Mouse (Mus musculus) stomach, postnatal 0 days (tissue): ENCODE results near the gene Zfp667. TPM values are rescaled to one million over a fixed set of nuclear protein-coding genes. Genes with fewer than 3 reads are reported as not detected.
"Not testable (repeated sequence)": the region's sequence is repeated elsewhere in the genome, so short reads cannot be mapped to it uniquely, and the experiment has no call there.

Experiments
- ATAC-seq: fragments of 200-750 bp; cut with Nextera tagmentation; 2 replicates; pipeline ENCODE4 v1.8.0; 2017; ENCODE audit not compliant: low FRiP score, low TSS enrichment
- DNase-seq: peaks from one replicate; pipeline ENCODE4 v3.0.0-alpha.2; 2016; ENCODE audit warnings: low spot score
- H3K27ac ChIP-seq: fragments of 300-500 bp; sonication (generic); replicated peaks from 2 replicates; pipeline ENCODE4 v1.5.1; 2014; ENCODE audit warnings: mild to moderate bottlenecking, control low read depth
- H3K27me3 ChIP-seq: fragments of 300-500 bp; sonication (generic); 2 replicates; pipeline ENCODE4 v1.6.1; 2014; ENCODE audit warnings: low read length; ENCODE audit not compliant: control insufficient read depth, insufficient read depth
- H3K36me3 ChIP-seq: fragments of 300-500 bp; sonication (generic); 2 replicates; pipeline ENCODE4 v1.6.1; 2014; ENCODE audit warnings: low read length, mixed read lengths; ENCODE audit not compliant: control insufficient read depth, insufficient read depth
- H3K4me1 ChIP-seq: fragments of 300-500 bp; sonication (generic); replicated peaks from 2 replicates; pipeline ENCODE4 v1.6.1; 2014; ENCODE audit warnings: antibody characterized with exemption; ENCODE audit not compliant: control insufficient read depth, insufficient read depth
- H3K4me2 ChIP-seq: fragments of 300-500 bp; sonication (generic); replicated peaks from 2 replicates; pipeline ENCODE4 v1.6.1; 2014; ENCODE audit warnings: low read depth, mild to moderate bottlenecking, control low read depth, moderate library complexity
- H3K4me3 ChIP-seq: fragments of 300-500 bp; sonication (generic); 2 replicates; pipeline ENCODE4 v1.5.1; 2014; ENCODE audit warnings: low read depth, low read length, control low read depth
- H3K9ac ChIP-seq: fragments of 300-500 bp; sonication (generic); 2 replicates; pipeline ENCODE4 v1.6.1; 2014; ENCODE audit warnings: mild to moderate bottlenecking, low read length, control low read depth, mixed read lengths
- H3K9me3 ChIP-seq: fragments of 300-500 bp; sonication (generic); 2 replicates; pipeline ENCODE4 v1.6.1; 2016; ENCODE audit warnings: low read length; ENCODE audit not compliant: control insufficient read depth
- CTCF ChIP-seq: IDR thresholded peaks from 2 replicates; pipeline ENCODE4 v1.5.1; 2016; ENCODE audit warnings: antibody characterized with exemption, low read depth, mild to moderate bottlenecking, moderate library complexity
- EP300 ChIP-seq: optimal IDR thresholded peaks from 2 replicates; pipeline ENCODE3; 2016; ENCODE audit warnings: antibody characterized with exemption
- WGBS: fragments of 180-500 bp; shearing (Covaris S2); extraction: QIAGEN DNeasy Blood & Tissue Kit; methylation state at CpG from one replicate; pipeline ENCODE4 v1.1.7; 2014; 5-methylcytosine and 5-hydroxymethylcytosine counted together
- polyA plus RNA-seq: library from polyadenylated mRNA; unstranded; fragments of >200 nt; fragmentation: Nextera tagmentation; extraction: Ambion mirVana; gene quantifications from 2 replicates; pipeline ENCODE4 v1.2.1, GENCODE M21; 2015

Zfp667 gene
- 5.2 and 5.4 TPM in 2 replicates for polyA plus RNA-seq

- DNase-seq (peak; percentile 95), ATAC-seq (peak; percentile 88)
- peaks cover 3% of the 10 kb centered on the region; the same call in 1 of the 2 replicates for H3K4me1 ChIP-seq
- TF ChIP-seq EP300 (no peak), CTCF (peak; percentile 40)
- peak within 1 kb of the TSS; percentile 54 for H3K9ac ChIP-seq
- 2% methylated on average over 47 of the region's 50 CpGs for WGBS
- no peaks in the 10 kb centered on the region for H3K27me3 ChIP-seq
- peak within 1 kb of the TSS; percentile 20 for H3K27ac ChIP-seq
- H3K4me2 ChIP-seq, result peak within 1 kb of the TSS; percentile 68
- peak within 1 kb of the TSS; percentile 48 for H3K4me3 ChIP-seq
- no peaks in the 10 kb centered on the region for H3K9me3 ChIP-seq
- no peaks in the 10 kb centered on the region; the same call in 1 of the 2 replicates for H3K36me3 ChIP-seq
Observed at GRCm38 (mm10) chr7:6285842-6286705, at the start of gene Zfp667. Gene Zfp667, plus strand, starts transcription at chr7:6286579.

GRCm38 (mm10) chr7:6239787-6240186, 46.6 kb upstream of the Zfp667 start:
- no peak for TF ChIP-seq CTCF
- TF ChIP-seq EP300, result no peak
- Histone ChIP-seq H3K9me3 (no peaks in the 10 kb centered on the region), H3K27ac (no peak overlapping the region), H3K36me3 (no peaks in the 10 kb centered on the region), H3K27me3 (no peaks in the 10 kb centered on the region), H3K4me1 (no peaks in the 10 kb centered on the region), H3K4me3 (no peak overlapping the region), H3K9ac (no peak overlapping the region), H3K4me2 (no peak overlapping the region)
- ATAC-seq (no peak), DNase-seq (no peak)
- 46% methylated on average over 11 of the region's 11 CpGs for WGBS

- DNase-seq, result peak; percentile 30
- not testable (repeated sequence) for ATAC-seq
Observed at GRCm38 (mm10) chr7:6240841-6241425, 45.4 kb upstream of the Zfp667 start.

GRCm38 (mm10) chr7:6244361-6245292, 41.8 kb upstream of the Zfp667 start:
- WGBS, result 35% methylated on average over 11 of the region's 11 CpGs
- Histone ChIP-seq H3K9ac (no peak overlapping the region), H3K27me3 (no peaks in the 10 kb centered on the region), H3K4me3 (no peak overlapping the region), H3K4me2 (no peak overlapping the region), H3K36me3 (no peaks in the 10 kb centered on the region), H3K4me1 (no peaks in the 10 kb centered on the region), H3K27ac (no peak overlapping the region), H3K9me3 (no peaks in the 10 kb centered on the region)
- no peak for DNase-seq
- no peak for ATAC-seq
- TF ChIP-seq EP300 (no peak), CTCF (no peak)

More at GRCm38 (mm10) chr7:6240841-6241425, 45.4 kb upstream of the Zfp667 start:
- 23% methylated on average over 1 of the region's 1 CpGs for WGBS
- H3K27ac ChIP-seq, H3K4me3 ChIP-seq, H3K9me3 ChIP-seq, H3K36me3 ChIP-seq, H3K4me1 ChIP-seq, H3K4me2 ChIP-seq, H3K27me3 ChIP-seq, H3K9ac ChIP-seq: not testable (repeated sequence)
- peak; percentile 68 for TF ChIP-seq CTCF

- DNase-seq (no peak), ATAC-seq (no peak)
- Histone ChIP-seq H3K4me3 (no peak within 1 kb of the TSS), H3K4me2 (no peak within 1 kb of the TSS), H3K27ac (no peak within 1 kb of the TSS), H3K4me1 (no peaks in the 10 kb centered on the region), H3K36me3 (no peaks in the 10 kb centered on the region), H3K27me3 (no peaks in the 10 kb centered on the region), H3K9ac (no peak within 1 kb of the TSS), H3K9me3 (no peaks in the 10 kb centered on the region)
- WGBS, result 83% methylated on average over 6 of the region's 6 CpGs
- TF ChIP-seq EP300 (no peak), CTCF (no peak)
Observed at GRCm38 (mm10) chr7:6252410-6252809, 34.0 kb upstream of the Zfp667 start, which contains the start of gene Epp13. Gene Epp13, plus strand, starts transcription at chr7:6252710.
